Mouse (Mus musculus) MEL (cell line): ENCODE data around the gene Galnt17.

Source experiments
- CTCF ChIP-seq, 3 experiments: IDR thresholded peaks in 2 of 3; conservative IDR thresholded peaks in 1 of 3; 2 replicates each; pipeline ENCODE4 v1.5.1; 2011 to 2012; ENCODE audit warnings: low read length in 3 of 3, low read depth in 2 of 3, mild to moderate bottlenecking in 2 of 3, improper control_type of control experiment in 1 of 3, inconsistent platforms in 1 of 3, mixed read lengths in 1 of 3, moderate library complexity in 1 of 3; ENCODE audit not compliant: control insufficient read depth in 1 of 3, insufficient read depth in 1 of 3, poor library complexity in 1 of 3, severe bottlenecking in 1 of 3
- HCFC1 ChIP-seq: IDR thresholded peaks from 2 replicates; pipeline ENCODE4 v1.6.1; 2012; ENCODE audit warnings: low read depth, mild to moderate bottlenecking, inconsistent platforms, low read length, improper control_type of control experiment, moderate library complexity
- KAT2A ChIP-seq: conservative IDR thresholded peaks from 2 replicates; pipeline ENCODE4 v1.6.1; 2012; ENCODE audit warnings: low read depth, low read length, improper control_type of control experiment, inconsistent platforms
- POLR2A ChIP-seq, 2 experiments: IDR thresholded peaks; 2 replicates each; pipeline ENCODE4 v1.6.1; 2011 to 2012; ENCODE audit warnings: low read length in 2 of 2, mild to moderate bottlenecking in 2 of 2, control low read depth in 1 of 2, improper control_type of control experiment in 1 of 2, low read depth in 1 of 2, moderate library complexity in 1 of 2; ENCODE audit not compliant: control insufficient read depth in 1 of 2, insufficient read depth in 1 of 2, poor library complexity in 1 of 2
- RCOR1 ChIP-seq: IDR thresholded peaks from 2 replicates; pipeline ENCODE4 v1.6.1; 2012; ENCODE audit warnings: low read depth, mild to moderate bottlenecking, inconsistent platforms, low read length, improper control_type of control experiment
- ZKSCAN1 ChIP-seq: IDR thresholded peaks from 2 replicates; pipeline ENCODE4 v1.6.1; 2012; ENCODE audit warnings: low read depth, mild to moderate bottlenecking, inconsistent platforms, low read length, improper control_type of control experiment, moderate library complexity
- ZMIZ1 ChIP-seq: IDR thresholded peaks from 2 replicates; pipeline ENCODE4 v1.6.1; 2012; ENCODE audit warnings: low read depth, mild to moderate bottlenecking, inconsistent platforms, low read length, improper control_type of control experiment, moderate library complexity

GRCm38 (mm10) chr5:131248416-131248815 is 59.9 kb downstream of the Galnt17 start:
- TF ChIP-seq KAT2A (no peak), POLR2A (IDR thresholded peaks at IDR 0.05; ENCODE audit: control insufficient read depth in 1 of 2, insufficient read depth in 1 of 2, low read depth in 1 of 2, low read length in 2 of 2, poor library complexity in 1 of 2) (no peak), ZKSCAN1 (no peak), CTCF (IDR thresholded peaks at IDR 0.05 in 2 of 3, conservative IDR thresholded peaks at IDR 0.05 in 1 of 3; ENCODE audit: control insufficient read depth in 1 of 3, insufficient read depth in 1 of 3, low read depth in 2 of 3, low read length in 3 of 3, poor library complexity in 1 of 3, severe bottlenecking in 1 of 3) (no peak), HCFC1 (no peak), ZMIZ1 (no peak), RCOR1 (no peak)
